Mouse (Mus musculus) liver, embryonic 13.5 days (tissue): ENCODE data around the gene H2-K1. TPM values are rescaled to one million over a fixed set of nuclear protein-coding genes. Genes with fewer than 3 reads are reported as not detected.
"Not testable (repeated sequence)": the region's sequence is repeated elsewhere in the genome, so short reads cannot be mapped to it uniquely, and the experiment has no call there.

Experiments used
- ATAC-seq: fragments of 200-750 bp; cut with Nextera tagmentation; 2 replicates; pipeline ENCODE4 v1.8.0; 2017; ENCODE audit warnings: low read depth, mild to moderate bottlenecking, moderate number of reproducible peaks, moderate library complexity
- DNase-seq: peaks from one replicate; pipeline ENCODE4 v3.0.0; 2022
- H3K27ac ChIP-seq: fragments of 300-500 bp; sonication (generic); 2 replicates; pipeline ENCODE4 v1.5.1; 2015; ENCODE audit warnings: moderate library complexity, mild to moderate bottlenecking, inconsistent platforms
- H3K27me3 ChIP-seq: fragments of 300-500 bp; sonication (generic); 2 replicates; pipeline ENCODE4 v1.6.1; 2015; ENCODE audit warnings: mild to moderate bottlenecking, inconsistent platforms
- H3K36me3 ChIP-seq: fragments of 300-500 bp; sonication (generic); 2 replicates; pipeline ENCODE4 v1.6.1; 2015; ENCODE audit warnings: mild to moderate bottlenecking, inconsistent platforms
- H3K4me1 ChIP-seq: fragments of 300-500 bp; sonication (generic); replicated peaks from 2 replicates; pipeline ENCODE4 v1.6.1; 2015; ENCODE audit warnings: inconsistent platforms
- H3K4me2 ChIP-seq: fragments of 300-500 bp; sonication (generic); 2 replicates; pipeline ENCODE4 v1.6.1; 2015; ENCODE audit warnings: inconsistent platforms, mild to moderate bottlenecking, moderate library complexity
- H3K4me3 ChIP-seq: fragments of 300-500 bp; sonication (generic); replicated peaks from 2 replicates; pipeline ENCODE4 v1.5.1; 2015; ENCODE audit warnings: mild to moderate bottlenecking, inconsistent platforms
- H3K9ac ChIP-seq: fragments of 300-500 bp; sonication (generic); 2 replicates; pipeline ENCODE4 v1.6.1; 2015; ENCODE audit warnings: mild to moderate bottlenecking, inconsistent platforms
- H3K9me3 ChIP-seq: fragments of 300-500 bp; sonication (generic); replicated peaks from 2 replicates; pipeline ENCODE4 v1.6.1; 2016; ENCODE audit warnings: inconsistent platforms
- WGBS: fragments of 180-500 bp; shearing (Covaris S2); methylation state at CpG from one replicate; pipeline ENCODE4 v1.1.7; 2015; ENCODE audit not compliant: insufficient replicate concordance; 5-methylcytosine and 5-hydroxymethylcytosine counted together
- polyA plus RNA-seq: library from polyadenylated mRNA; unstranded; fragments of >200 nt; fragmentation: Nextera tagmentation; extraction: Ambion mirVana; gene quantifications from 2 replicates; pipeline ENCODE4 v1.2.1, GENCODE M21; 2015

H2-K1 gene
- polyA plus RNA-seq, 1 experiment from 2014 or later, result 88.3 TPM

DNA sequence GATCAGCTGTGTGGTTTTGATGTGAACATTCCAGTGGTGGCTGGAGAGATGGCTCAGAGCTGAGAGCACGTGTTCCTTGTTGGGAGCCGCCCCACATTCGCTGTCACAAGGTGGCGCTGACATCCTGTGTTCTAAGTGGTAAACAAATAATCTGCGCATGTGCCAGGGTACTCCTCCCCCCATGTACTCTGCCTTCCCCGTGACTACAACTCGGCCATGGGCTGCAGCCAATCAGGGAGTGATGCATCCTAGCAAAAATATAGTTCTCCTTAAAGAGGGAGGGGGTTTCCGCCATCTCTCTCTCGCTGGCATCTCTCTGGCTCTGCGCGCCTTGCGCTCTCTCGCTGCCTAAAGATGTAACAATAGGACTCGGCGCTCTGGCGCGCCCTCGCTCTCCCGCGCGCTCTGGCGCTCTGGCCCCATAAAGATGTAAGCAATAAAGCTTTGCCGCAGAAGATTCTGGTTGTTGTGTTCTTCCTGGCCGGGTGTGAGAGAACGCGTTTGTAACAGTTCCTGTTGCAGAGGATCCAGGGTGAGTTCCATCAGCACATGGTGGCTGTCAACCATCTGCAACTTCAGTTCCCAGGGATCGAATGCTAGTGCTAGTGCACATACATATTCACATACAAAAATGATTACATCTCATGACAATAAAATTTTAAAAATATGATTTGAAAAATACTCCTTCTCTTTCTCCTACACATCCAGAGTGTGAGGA lies 18.8 kb downstream of the H2-K1 start:
- H3K9me3 ChIP-seq, H3K36me3 ChIP-seq: not testable (repeated sequence)
- Histone ChIP-seq H3K9ac (peak overlapping the region; percentile 62), H3K4me3 (peak overlapping the region; percentile 65), H3K27ac (peak overlapping the region; percentile 68), H3K4me2 (peak overlapping the region; percentile 80), H3K27me3 (peaks cover 38% of the 10 kb centered on the region), H3K4me1 (peaks cover 41% of the 10 kb centered on the region)
- DNase-seq, result peak; percentile 90
- under 1% methylated on average over 27 of the region's 27 CpGs for WGBS
- peak; percentile 74 for ATAC-seq

DNA sequence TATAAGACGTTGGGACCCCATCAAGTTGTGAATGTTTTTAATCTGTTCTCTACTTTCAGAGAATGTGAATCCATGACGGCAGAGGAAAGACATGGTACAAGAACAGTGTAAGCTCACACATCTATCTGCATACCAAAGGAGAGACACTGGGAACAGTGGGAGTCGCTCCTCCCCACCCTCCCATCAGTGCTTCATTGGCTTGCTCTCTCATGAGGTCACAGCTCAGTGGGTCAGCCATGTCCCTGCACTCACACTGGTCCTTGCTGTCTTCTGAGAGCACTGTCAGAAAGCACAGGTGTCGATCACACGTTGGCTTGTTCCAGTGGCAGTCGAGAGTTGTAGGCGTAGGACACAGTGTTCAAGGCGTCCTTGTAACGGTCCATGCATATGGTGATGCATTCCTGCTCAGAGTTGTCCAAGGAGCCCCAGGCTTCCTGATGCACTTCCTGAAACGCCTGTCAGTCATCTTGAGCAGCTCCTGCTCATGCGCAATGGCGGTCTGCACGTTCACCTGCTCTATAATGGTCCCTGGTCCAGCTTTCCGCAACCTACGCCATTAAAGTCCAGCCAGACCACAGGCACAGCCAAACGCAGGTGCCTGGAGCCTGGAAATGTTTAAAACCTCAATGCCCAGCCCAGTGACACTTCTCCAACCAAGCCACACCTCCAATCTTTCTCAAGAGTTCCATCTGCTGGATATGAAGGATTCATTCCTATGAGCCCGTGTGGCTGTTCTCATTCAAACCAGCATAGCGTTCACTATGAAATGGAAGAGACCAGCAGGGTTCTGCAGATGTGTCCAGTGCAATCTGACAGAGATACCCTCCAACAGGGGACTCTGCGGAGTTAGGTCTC lies 19.7 kb downstream of the H2-K1 start:
- 70% methylated on average over 19 of the region's 19 CpGs for WGBS
- Histone ChIP-seq H3K9me3 (no peaks in the 10 kb centered on the region), H3K4me3 (peak overlapping the region; percentile 65; the same call in 1 of the 2 replicates), H3K27ac (peak overlapping the region; percentile 59), H3K4me1 (peaks cover 41% of the 10 kb centered on the region), H3K9ac (peak overlapping the region; percentile 42), H3K4me2 (peak overlapping the region; percentile 80), H3K36me3 (no peaks in the 10 kb centered on the region), H3K27me3 (peaks cover 41% of the 10 kb centered on the region)
- DNase-seq, result no peak
- no peak for ATAC-seq

DNA sequence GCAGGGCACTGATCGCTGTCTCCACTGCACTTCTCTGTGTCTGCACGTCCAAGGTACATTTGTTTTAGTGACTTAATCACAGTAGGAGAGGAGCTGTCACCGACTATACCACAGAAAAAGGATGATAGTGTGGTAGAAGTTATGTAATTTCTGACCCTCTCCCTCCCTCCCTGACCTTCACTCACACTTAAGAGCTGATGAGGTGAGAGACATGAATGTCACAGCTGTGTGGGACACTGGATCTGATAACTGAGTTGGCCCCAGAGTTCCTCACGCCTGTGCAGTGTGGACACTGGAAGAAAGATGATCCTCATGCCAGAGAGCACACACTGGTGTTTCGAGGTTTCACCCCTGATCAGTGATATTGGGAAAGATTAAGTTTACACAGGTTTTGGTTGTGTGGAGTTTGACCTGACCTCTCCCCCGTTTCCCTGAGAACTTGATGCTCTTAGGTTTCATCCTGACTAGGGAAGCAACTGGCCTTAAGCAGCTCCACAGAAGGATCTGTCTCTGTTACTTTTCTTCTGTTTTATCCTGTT lies 20.6 kb downstream of the H2-K1 start:
- no peak overlapping the region for H3K4me3 ChIP-seq
- DNase-seq (no peak), ATAC-seq (no peak)
- no peaks in the 10 kb centered on the region for H3K9me3 ChIP-seq
- H3K4me1 ChIP-seq, result peaks cover 41% of the 10 kb centered on the region
- H3K27ac ChIP-seq, result peak overlapping the region; percentile 62; the same call in 1 of the 2 replicates
- H3K27me3 ChIP-seq, result peaks cover 41% of the 10 kb centered on the region
- H3K9ac ChIP-seq, result no peak overlapping the region
- WGBS, result 56% methylated on average over 6 of the region's 6 CpGs
- H3K36me3 ChIP-seq, result no peaks in the 10 kb centered on the region
- H3K4me2 ChIP-seq, result peak overlapping the region; percentile 85; the same call in 1 of the 2 replicates

DNA sequence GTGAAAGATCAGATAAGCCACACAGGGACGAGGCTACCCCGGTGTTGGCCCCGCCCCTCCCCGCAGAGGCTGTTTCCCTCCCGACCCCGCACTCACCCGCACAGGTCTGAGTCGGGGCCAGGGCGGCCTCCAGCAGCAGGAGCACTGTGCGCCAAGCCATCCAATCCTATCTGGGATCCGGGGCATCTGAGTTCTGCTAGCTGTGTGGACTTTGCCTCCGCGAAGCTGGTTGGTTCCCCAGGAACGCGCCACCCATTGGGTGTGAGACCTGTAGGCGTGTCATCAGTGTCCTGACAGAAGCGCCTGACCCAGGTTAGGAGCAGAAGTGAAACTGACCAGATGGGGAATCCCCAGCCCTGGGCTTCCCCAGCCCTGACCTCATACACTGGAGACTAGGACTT lies 21.5 kb downstream of the H2-K1 start:
- peaks cover 41% of the 10 kb centered on the region for H3K27me3 ChIP-seq
- peak overlapping the region; percentile 62 for H3K4me3 ChIP-seq
- H3K9ac ChIP-seq, result peak overlapping the region; percentile 61
- DNase-seq (peak; percentile 76), ATAC-seq (peak; percentile 84)
- peaks cover 44% of the 10 kb centered on the region for H3K4me1 ChIP-seq
- under 1% methylated on average over 17 of the region's 17 CpGs for WGBS
- H3K36me3 ChIP-seq, result no peaks in the 10 kb centered on the region
- H3K27ac ChIP-seq, result peak overlapping the region; percentile 62
- peak overlapping the region; percentile 85 for H3K4me2 ChIP-seq
- H3K9me3 ChIP-seq, result no peaks in the 10 kb centered on the region

DNA sequence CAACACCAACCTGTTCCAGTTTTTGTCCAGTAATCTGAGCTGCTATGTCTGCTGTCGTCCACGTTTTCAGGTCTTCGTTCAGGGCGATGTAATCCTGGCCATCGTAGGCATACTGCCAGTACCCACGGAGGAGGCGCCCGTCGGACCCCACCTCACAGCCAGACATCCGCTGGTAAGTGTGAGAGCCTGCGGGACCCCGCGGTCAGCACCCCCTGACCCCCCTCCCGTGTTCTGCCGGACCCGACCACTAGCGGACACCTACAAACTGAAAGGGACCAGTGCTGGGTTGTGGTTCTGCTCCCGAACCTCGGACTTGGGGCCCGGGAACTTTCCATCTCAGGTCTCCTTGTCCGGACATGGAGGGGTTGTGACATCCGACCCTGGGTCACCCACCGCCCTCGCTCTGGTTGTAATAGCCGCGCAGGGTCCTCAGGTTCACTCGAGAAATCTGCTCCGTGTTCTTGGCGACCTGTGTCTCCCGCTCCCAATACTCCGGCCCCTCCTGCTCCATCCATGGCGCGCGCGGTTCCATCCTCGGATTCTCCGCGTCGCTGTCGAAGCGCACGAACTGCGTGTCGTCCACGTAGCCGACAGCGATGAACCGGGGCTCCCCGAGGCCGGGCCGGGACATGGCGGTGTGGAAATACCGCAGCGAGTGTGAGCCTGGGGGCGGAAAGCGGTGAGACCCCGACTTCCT lies 22.1 kb downstream of the H2-K1 start:
- peak overlapping the region; percentile 62 for H3K4me3 ChIP-seq
- H3K27ac ChIP-seq, result no peak overlapping the region; the same call in 1 of the 2 replicates
- peaks cover 50% of the 10 kb centered on the region for H3K4me1 ChIP-seq
- no peak for ATAC-seq
- peaks cover 41% of the 10 kb centered on the region for H3K27me3 ChIP-seq
- peak overlapping the region; percentile 85 for H3K4me2 ChIP-seq
- no peak for DNase-seq
- H3K9ac ChIP-seq, result peak overlapping the region; percentile 61
- 3% methylated on average over 57 of the region's 57 CpGs for WGBS
- H3K9me3 ChIP-seq, result no peaks in the 10 kb centered on the region
- H3K36me3 ChIP-seq, result no peaks in the 10 kb centered on the region

DNA sequence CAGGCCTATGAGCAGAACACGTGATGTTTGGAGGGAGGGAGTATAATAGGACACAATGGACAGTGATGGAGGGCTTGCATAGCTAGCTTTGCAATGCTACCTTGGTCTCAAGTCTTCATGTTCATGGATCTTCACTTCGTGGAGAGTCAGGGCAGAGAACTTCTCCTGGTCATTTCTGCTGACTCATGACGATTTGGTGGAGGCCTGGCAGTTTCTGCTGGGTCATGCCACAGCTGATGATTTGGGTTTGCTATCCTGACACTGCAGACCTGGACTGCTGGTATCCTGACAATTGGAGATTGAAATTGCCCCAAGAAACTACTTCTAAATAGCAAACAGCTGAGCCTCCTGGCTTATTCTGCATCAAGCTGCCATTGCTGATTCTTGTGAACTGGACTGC lies 26.6 kb downstream of the H2-K1 start:
- Histone ChIP-seq H3K27ac (no peak overlapping the region), H3K4me2 (no peak overlapping the region), H3K9ac (no peak overlapping the region), H3K9me3 (no peaks in the 10 kb centered on the region), H3K27me3 (peaks cover 28% of the 10 kb centered on the region), H3K4me1 (peaks cover 22% of the 10 kb centered on the region), H3K4me3 (no peak overlapping the region), H3K36me3 (no peaks in the 10 kb centered on the region)
- DNase-seq, result peak; percentile 51
- 0 out of 2 replicates have a peak, but pooled peaks have one; percentile 33 for ATAC-seq
- WGBS, result 37% methylated on average over 3 of the region's 3 CpGs

DNA sequence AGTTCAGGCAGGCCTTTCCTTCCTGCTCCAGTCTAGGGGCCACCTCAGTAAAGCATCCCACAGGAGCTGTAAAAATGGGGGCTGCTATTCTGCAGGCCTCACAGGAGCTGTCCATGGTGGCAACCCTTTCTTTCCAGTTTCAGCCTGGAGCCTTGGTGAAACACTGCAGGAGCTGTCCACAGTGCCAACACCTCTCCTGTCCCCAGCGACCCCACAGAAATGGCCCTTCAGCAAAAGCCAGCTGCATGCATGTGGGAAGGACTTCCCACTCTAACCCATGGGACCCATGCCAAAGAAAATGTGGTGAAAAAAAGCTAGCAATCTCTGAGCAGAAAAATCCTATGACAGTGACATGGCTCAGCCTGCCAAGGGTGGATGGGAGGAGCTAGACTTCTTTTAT lies 27.5 kb downstream of the H2-K1 start:
- no peak overlapping the region for H3K4me2 ChIP-seq
- peaks cover 14% of the 10 kb centered on the region for H3K4me1 ChIP-seq
- H3K9me3 ChIP-seq, result no peaks in the 10 kb centered on the region
- H3K4me3 ChIP-seq, result no peak overlapping the region
- DNase-seq (no peak), ATAC-seq (no peak)
- 5% methylated on average over 1 of the region's 1 CpGs for WGBS
- H3K9ac ChIP-seq, result no peak overlapping the region
- no peaks in the 10 kb centered on the region for H3K36me3 ChIP-seq
- H3K27me3 ChIP-seq, result peaks cover 19% of the 10 kb centered on the region
- H3K27ac ChIP-seq, result no peak overlapping the region

DNA sequence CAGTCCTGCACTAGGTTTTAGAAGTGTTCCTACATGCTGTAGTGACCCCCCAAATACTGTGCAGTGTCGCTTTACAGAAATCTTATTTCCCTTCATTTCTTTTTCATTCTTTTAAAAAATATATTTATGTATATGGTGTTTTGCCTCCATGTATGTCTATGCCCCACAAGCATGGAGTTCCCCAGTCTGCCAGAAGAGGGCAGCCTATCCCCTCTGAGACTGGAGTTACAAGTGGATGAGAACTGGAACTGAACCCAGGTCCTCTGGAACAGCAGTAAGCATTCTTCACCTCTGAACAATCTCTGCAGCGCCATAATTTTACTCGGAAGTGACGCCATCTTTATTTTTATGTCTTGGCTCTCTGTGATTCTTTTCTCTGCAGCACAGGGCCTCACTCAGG lies 30.8 kb downstream of the H2-K1 start:
- ATAC-seq, result no peak
- WGBS, result 68% methylated on average over 4 of the region's 4 CpGs

DNA sequence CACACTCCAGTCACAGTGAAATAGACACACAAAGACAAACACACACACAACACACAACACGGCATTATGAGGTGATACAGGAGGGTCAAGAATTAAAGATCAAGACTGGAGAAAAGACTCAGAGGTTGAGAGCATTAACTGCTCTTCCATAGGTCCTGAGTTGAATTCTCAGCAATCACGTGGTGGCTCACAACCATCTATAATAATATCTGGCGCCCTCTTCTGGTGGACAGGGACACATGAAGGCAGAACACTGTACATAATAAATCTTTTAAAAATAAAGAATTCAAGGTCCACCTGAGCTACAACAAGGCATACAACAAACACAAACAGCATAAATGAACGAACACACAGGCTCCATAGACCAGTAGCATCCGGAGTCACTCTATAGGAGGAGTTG lies 31.2 kb downstream of the H2-K1 start:
- 21% methylated on average over 5 of the region's 5 CpGs for WGBS
- no peak overlapping the region for H3K4me2 ChIP-seq
- no peaks in the 10 kb centered on the region for H3K27me3 ChIP-seq
- H3K9me3 ChIP-seq, result no peaks in the 10 kb centered on the region
- peaks cover 23% of the 10 kb centered on the region for H3K36me3 ChIP-seq
- peaks cover 12% of the 10 kb centered on the region for H3K4me1 ChIP-seq
- no peak overlapping the region for H3K9ac ChIP-seq
- DNase-seq, result no peak
- ATAC-seq, result peak; percentile 55
- no peak overlapping the region for H3K27ac ChIP-seq
- no peak overlapping the region for H3K4me3 ChIP-seq

More for the DNA sequence above, 30.8 kb downstream of the H2-K1 start:
- no peak for DNase-seq
- peaks cover 12% of the 10 kb centered on the region for H3K4me1 ChIP-seq
- peaks cover 21% of the 10 kb centered on the region for H3K36me3 ChIP-seq
- no peaks in the 10 kb centered on the region for H3K9me3 ChIP-seq
- no peak overlapping the region for H3K4me2 ChIP-seq
- no peaks in the 10 kb centered on the region for H3K27me3 ChIP-seq
- H3K4me3 ChIP-seq, result no peak overlapping the region
- no peak overlapping the region for H3K27ac ChIP-seq
- no peak overlapping the region for H3K9ac ChIP-seq

DNA sequence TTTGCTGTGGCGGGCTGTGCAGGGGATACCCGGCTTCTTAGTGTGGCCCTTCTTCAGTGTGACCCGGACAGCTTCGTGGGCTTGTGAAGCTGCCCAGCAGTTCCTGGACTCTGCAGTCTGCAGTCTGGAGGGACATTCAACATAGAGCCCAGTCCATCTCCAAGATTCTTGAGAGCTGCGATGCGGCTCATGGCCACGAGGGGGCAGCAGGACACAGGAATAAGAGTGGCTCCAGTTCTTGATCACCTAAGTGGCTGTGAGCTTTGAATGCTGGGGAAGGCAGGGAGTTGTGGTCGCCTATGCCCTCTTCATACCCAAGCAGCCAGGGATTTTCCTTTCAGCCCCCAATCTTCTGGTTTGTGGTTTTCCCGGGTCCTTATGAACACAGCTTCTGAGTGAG lies 31.7 kb downstream of the H2-K1 start:
- no peaks in the 10 kb centered on the region for H3K9me3 ChIP-seq
- peak; percentile 68 for ATAC-seq
- H3K27me3 ChIP-seq, result no peaks in the 10 kb centered on the region
- DNase-seq, result peak; percentile 74
- WGBS, result 2% methylated on average over 9 of the region's 9 CpGs
- no peak overlapping the region for H3K4me3 ChIP-seq
- H3K4me1 ChIP-seq, result peaks cover 8% of the 10 kb centered on the region
- H3K36me3 ChIP-seq, result peaks cover 28% of the 10 kb centered on the region
- no peak overlapping the region for H3K27ac ChIP-seq
- H3K9ac ChIP-seq, result no peak overlapping the region
- no peak overlapping the region for H3K4me2 ChIP-seq
